Mouse (Mus musculus) frontal cortex, adult (tissue): ENCODE measurements around the gene Itgb1bp2.

Source experiments
- ATAC-seq: cut with Nextera tagmentation; 2 replicates; pipeline ENCODE4 v1.9.2; 2017; ENCODE audit warnings: mild to moderate bottlenecking, moderate library complexity, mixed read lengths; ENCODE audit not compliant: low TSS enrichment

Itgb1bp2 gene

DNA sequence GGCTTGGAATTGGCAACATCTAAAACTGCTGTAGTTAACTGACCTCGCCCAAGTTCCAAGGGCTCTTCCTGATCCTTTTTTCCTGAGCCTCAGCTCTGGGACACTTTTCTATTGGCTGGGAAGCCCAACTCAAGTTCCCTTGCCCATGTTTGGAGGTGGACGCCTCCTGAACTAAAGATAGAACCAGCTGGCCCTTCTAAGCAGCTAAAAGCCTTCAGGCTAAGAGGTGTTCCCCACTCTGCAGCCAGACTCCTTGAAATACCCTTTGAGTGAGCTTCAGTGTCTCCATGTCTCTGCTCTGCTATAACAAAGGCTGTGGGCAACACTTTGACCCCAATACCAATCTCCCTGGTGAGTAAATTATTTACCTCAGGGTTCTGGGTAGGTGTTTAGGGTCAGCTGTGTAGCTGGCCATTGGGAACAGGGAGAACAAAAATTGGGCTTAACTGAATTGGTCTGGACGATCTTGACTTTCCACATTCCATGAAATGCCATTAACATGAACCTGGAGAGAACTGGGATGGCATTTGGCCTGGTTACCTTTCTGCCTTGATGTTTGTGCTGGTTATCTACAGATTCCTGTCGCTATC is at the start of gene Itgb1bp2:
Gene Itgb1bp2, plus strand, starts transcription at position 203 of the 590 bp plus-strand sequence.
- no peak for ATAC-seq

DNA sequence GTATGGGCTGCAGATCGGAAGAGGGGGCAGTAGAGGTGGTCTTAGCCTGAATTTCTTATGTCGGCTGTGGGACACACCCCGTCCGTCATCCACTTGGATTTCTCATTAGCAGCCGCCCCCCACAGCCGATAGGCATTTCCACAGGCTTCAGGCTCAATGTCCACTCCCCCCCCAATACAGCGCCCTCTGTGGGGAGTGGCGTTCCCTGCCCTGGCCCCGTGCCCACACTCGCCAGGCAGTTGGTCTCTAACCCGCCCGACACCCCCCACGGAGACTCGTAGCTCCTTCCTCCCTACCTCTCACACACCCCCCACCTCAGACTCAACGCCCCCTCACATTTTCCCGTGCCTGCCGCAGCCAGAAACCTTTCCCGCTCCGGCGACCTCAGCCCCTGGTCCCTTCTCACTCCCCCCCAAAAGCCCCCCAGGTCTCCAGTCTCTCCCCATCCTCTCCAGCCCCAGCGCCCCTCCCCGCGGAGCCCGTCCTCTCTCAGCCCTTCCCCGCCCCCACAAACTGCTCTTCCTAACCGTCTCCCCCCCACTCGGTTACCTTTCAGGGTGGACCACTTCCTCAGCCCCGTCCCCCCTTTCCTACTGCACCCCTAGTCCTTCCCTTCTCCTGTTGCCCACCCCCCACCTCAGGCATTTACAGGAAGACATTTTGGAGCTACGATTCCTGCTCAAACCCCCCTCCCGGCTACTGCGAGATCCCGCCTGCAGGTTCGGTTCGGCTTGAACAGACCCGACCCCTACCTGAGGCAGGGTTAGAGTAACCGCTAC is 29.8 kb upstream of the Itgb1bp2 start:
- ATAC-seq, result no peak

DNA sequence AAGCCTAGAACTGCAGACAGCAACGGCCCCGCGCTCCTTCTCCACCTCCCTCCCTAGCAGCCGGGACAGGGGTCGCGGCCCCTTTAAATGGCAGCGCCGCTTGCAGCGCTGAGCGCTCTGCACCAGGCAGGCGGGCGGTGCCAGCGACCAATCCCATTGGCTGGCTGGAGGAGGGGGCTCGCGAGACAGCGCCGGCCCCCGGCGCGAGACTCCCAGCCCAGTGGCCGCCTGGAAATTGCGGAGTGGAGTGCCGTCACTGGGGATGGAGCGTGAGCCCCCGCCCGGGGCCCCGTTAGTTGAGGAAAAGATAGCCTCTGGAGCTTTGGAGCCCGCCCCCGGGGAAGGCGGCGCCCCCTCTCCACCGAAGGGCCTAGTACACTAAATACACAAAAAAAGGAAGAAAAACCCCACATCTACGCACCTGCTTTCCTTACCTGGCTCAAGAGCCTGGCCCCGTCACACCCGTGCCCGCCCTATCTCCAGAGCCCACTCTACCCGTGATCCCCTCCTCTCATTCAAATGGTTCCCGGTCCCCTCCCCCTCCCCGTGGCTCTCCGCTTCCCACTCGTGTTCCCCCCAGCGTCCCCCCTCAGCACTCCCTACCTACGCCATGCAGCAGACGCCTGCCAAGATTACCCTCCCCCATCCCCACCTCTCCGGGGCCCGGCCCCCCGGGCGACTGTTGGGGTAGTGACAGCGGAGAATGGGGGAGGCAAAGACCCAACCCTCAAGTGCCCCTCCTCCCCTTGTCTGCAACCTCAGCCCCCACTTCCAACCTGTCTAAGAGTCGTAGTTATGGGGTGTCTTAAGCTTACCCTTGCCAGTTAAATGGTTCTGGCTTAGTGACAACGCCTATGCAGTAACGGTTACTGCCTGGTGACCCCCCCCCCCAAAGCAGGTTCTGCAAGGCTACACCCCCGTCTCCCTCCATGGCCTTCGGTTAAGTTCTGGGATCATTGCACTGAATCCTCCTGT is 28.9 kb upstream of the Itgb1bp2 start:
- peak; percentile 95 for ATAC-seq

DNA sequence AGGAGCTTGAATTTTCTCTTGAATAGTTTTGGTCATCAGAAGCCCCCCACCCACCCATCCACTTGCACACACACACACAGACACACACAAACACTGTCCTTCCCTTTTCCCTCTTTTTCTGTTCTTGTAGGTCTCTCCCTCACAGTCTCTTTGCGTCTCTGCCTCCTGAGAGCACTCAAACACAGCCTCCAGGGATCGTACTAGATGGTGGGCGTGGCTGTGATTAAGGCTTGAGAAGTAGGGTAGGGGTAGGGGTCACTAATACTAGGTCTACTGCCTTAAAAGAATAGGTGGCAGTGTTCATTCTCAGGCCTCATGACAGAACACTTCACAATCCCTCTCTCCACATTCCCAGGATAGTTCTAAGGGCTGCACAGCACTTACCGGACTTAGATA is 28.2 kb upstream of the Itgb1bp2 start, which contains the start of gene Zmym3:
Gene Zmym3, minus strand, starts transcription at position 150 of the 396 bp plus-strand sequence.
- no peak for ATAC-seq

DNA sequence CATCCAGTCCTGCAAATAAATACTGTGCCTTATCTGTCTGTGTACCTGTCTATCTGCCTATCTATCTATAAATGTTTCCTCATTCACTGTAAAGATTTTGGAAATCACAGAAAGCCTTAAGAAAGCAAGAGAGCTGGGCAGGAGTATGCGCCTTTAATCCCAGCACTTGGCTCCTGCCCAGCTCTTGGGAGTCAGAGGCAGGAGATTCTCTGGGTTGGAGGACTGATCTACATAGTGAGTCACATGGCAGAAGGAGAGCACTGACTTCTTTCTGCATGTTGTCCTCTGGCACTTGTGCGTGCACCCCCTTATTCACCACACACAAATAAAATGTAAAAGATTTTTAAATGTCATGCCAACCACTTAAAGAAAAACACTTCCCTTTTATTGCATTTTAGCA is 25.4 kb upstream of the Itgb1bp2 start:
- ATAC-seq, result no peak

DNA sequence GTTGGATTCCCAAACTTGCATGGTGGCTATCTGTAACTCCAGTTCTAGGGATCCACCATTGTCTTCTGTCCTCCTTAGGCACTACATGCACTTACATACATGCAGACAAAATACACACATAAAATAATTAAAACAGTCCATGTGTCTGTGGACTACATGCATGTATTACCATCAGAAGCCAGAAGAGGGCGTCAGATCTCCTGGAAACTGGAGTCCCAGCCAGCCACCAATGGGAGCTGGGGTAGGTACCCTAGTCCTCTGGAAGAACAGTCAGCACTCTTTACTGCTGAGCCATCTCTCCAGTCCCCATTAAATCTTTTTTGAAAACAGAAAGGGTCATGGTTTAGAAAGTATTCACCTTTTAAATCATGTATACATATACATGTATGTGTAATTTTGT is 21.1 kb upstream of the Itgb1bp2 start:
- ATAC-seq, result no peak

DNA sequence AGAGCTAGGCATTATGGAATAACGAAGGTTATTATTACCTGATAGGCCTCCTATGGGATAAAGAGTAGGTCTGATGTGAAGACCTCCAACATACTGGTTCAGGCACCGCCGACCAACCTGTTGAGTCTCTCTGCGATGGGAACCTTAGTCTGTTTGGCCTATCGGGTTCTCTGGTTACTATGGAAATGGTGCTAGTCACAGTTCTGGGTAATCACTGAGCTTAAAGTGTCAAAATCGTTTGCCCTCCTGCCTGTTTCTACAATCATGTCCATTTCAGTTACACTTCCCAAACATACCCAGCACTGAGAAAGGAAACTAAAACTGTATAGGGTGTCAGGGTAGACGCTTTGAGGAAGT is 20.1 kb upstream of the Itgb1bp2 start:
- no peak; the same call in 1 of the 2 replicates for ATAC-seq

DNA sequence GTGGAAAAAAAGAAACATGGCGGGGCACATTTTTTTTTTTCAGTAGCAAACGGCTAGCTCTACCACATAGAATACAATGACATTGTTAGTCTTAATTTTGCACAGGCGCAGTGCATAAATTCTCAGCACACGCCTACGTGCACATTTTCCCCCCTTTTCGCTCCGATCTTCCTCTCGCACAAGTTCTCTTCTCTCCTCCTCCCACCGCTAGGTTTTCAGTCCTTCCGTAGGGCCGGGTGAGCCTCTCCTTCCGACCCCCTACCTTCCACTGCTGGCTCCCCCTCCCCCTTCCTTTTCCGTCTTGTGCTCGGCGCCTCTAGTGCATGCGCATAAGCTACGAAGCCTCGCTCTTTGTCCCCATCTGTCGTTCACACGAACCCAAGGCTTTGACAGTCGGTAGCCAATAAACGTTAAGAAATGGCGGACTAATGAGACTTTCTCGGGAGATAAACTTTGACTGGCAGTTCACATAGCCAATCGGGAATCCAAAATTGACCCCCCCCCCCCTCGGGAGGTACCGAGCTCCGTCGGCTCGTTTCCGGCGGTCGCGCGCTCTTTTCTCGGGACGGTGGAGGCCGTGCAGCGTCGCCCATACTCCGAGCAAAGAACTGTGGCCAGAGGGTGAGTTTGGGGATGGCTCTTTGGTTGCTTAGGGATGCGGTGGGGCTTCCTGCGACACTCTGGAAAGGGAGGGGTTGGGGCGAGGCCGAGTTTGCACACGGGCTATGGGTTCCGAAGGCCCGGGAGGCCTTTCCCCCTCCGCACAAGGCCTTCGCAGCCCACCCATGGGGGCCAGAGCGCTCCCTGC is 19.5 kb upstream of the Itgb1bp2 start, which contains the start of gene Nono:
Gene Nono, plus strand, starts transcription at position 177 of the 808 bp plus-strand sequence.
- ATAC-seq, result peak; percentile 98

DNA sequence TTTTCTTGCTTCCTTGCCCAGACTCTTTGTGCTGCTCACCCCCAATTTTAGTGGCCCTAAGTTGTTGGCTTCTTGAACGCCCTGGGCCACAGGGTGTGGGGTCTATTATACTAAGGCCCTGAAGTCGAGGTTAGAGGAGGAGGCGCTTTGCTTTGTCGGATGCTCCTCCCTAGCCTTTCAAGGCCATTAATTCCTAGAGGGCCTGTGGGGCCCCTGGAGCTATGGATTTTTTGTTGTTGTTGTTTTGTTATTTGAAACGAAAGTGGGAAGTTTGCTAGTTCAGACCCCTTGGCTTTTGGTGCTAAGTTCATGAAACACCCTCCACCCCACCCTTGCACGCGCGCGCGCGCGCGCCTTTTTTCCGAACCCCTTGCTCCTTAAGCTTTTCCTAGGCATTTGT is 18.9 kb upstream of the Itgb1bp2 start:
- peak; percentile 14; the same call in 1 of the 2 replicates for ATAC-seq

DNA sequence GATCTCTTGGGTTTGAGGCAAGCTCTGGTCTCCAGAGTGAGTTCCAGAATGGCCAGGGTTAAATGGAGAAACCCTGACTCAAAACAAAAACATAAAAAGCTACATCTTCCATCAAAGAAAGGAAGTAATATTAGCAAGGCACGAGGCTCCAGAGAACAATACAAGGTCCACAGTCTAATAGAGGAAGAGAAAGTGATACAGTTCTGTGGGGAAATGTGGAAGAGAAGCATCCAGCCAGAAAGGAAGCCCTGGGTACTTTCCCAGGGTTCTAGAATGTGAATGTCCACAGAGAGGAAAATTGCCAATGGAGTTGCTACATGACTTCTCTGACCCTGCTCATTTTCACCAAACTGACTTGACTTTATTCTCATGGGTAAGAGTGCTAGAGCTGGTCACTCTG is 2.3 kb downstream of the Itgb1bp2 start:
- ATAC-seq, result no peak

DNA sequence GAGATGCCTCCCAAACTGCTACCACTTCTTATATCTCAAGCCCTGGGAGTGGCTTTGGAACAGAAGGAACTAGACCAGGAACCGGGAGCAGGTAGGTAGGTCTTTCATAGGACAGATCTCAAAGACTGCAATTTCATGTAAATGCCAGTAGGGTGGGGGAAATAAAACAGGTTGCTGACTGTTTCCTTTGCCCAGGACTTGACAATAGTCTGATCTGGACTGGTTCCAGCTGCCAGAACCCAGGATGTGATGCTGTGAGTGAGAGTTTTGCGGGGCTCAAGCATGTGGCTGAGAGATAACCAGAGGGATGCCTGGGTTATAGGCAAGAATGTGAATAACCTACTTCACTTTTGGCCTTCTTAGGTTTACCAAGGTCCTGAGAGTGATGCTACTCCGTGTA is 2.7 kb downstream of the Itgb1bp2 start:
- no peak for ATAC-seq

DNA sequence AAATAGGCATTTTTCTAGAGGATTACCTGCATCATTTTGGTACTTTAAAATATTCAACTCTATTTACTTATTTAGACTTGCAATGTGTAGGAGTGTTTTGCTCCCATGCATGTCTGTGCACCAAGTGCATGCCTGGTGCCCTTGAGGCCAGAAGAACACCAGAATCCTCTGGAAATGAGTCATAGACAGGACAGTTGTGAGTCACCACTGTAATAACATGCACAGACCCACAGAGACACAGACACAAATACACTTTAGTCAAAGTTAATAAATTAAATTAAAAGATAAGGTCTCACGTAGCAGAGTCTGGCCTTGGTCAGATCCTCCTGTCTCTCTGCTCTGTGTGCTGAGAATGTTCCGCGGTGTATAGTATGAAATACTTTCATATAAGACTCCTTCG is 23.3 kb downstream of the Itgb1bp2 start:
- ATAC-seq, result no peak

DNA sequence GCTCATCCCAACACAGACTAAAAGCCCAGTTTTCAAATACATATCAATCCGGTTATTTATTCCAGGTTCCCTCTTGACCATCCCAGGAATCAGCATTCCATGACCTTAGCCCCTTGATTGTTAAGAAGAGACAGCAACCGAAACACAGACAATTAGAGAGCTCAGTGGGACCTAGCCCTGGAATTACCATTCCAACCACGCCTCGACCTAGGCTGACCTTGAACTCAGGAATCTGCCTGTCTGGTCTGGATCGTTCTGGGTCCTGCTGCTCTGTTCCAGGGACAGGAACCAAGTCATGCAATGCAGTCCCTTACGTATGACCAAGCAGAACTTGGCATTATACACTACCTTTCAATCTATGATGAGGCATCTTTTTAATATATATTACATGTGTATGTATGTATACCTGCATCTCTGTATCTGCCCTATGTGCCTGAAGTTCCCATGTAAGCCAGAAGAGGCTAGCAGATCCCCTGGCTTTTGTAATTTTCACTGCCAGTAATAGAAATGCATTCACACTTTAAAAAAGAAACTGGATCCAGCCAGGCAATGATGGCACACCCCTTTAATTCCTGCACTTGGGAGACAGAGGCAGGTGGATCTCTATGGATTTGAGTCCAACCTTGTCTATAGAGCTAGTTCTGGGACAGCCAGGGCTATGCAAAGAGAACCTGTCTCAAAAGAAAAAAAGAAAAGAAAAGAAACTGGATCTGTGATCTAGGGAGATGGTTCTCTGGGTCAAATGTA is 32.9 kb downstream of the Itgb1bp2 start:
- no peak for ATAC-seq

DNA sequence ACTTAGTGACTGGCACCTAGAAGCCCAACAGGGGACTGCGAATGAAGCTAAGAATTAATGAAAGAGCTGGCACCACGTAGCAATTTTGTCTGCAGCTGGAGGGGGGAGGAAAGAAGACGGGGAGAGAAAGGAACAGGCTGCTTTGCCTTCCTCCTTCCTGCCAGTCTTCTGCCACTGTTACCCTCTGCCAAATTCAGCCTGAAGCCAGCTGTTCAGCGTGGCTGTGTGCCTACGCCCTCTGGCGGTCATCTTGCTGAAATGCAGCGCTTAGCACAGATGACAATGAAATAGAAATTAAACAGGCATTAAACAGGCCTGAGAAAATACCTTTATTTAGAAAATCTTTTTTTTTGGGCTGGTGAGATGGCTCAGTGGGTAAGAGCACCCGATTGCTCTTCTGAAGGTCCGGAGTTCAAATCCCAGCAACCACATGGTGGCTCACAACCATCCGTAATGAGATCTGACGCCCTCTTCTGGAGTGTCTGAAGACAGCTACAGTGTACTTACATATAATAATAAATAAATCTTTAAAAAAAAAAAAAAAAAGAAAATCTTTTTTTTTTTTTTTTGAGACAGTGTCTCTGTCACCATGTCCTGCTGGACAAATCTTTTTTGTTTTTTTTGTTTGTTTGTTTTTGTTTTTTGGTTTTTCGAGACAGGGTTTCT is 37.7 kb downstream of the Itgb1bp2 start:
- ATAC-seq, result peak; percentile 91
